Mouse (Mus musculus) liver, embryonic 12.5 days (tissue): ENCODE results near the gene Plcg2. TPM values are rescaled to one million over a fixed set of nuclear protein-coding genes. Genes with fewer than 3 reads are reported as not detected.

Experiments
- ATAC-seq: fragments of 200-750 bp; cut with Nextera tagmentation; 2 replicates; pipeline ENCODE4 v1.8.0; 2017; ENCODE audit warnings: moderate number of reproducible peaks, mild to moderate bottlenecking, moderate library complexity
- H3K27ac ChIP-seq: fragments of 300-500 bp; sonication (generic); 2 replicates; pipeline ENCODE4 v1.5.1; 2016; ENCODE audit warnings: mild to moderate bottlenecking
- H3K27me3 ChIP-seq: fragments of 300-500 bp; sonication (generic); replicated peaks from 2 replicates; pipeline ENCODE4 v1.6.1; 2016; ENCODE audit warnings: mild to moderate bottlenecking, moderate library complexity
- H3K36me3 ChIP-seq: fragments of 300-500 bp; sonication (generic); 2 replicates; pipeline ENCODE4 v1.6.1; 2016; ENCODE audit warnings: mild to moderate bottlenecking, moderate library complexity
- H3K4me1 ChIP-seq: fragments of 300-500 bp; sonication (generic); 2 replicates; pipeline ENCODE4 v1.6.1; 2016
- H3K4me2 ChIP-seq: fragments of 300-500 bp; sonication (generic); 2 replicates; pipeline ENCODE4 v1.6.1; 2016; ENCODE audit warnings: mild to moderate bottlenecking, moderate library complexity
- H3K4me3 ChIP-seq: fragments of 300-500 bp; sonication (generic); 2 replicates; pipeline ENCODE4 v1.5.1; 2016; ENCODE audit warnings: mild to moderate bottlenecking, moderate library complexity
- H3K9ac ChIP-seq: fragments of 300-500 bp; sonication (generic); 2 replicates; pipeline ENCODE4 v1.6.1; 2016; ENCODE audit warnings: mild to moderate bottlenecking, moderate library complexity
- H3K9me3 ChIP-seq: fragments of 300-500 bp; sonication (generic); replicated peaks from 2 replicates; pipeline ENCODE4 v1.6.1; 2016; ENCODE audit warnings: mild to moderate bottlenecking, moderate library complexity
- WGBS: fragments of 180-500 bp; shearing (Covaris S2); methylation state at CpG from one replicate; pipeline ENCODE4 v1.1.7; 2016; ENCODE audit not compliant: insufficient replicate concordance; 5-methylcytosine and 5-hydroxymethylcytosine counted together
- polyA plus RNA-seq: library from polyadenylated mRNA; unstranded; fragments of >200 nt; fragmentation: Nextera tagmentation; extraction: Ambion mirVana; gene quantifications from 2 replicates; pipeline ENCODE4 v1.2.1, GENCODE M21; 2016

The Plcg2 gene
- 11.9 and 13.3 TPM in 2 replicates for polyA plus RNA-seq

DNA sequence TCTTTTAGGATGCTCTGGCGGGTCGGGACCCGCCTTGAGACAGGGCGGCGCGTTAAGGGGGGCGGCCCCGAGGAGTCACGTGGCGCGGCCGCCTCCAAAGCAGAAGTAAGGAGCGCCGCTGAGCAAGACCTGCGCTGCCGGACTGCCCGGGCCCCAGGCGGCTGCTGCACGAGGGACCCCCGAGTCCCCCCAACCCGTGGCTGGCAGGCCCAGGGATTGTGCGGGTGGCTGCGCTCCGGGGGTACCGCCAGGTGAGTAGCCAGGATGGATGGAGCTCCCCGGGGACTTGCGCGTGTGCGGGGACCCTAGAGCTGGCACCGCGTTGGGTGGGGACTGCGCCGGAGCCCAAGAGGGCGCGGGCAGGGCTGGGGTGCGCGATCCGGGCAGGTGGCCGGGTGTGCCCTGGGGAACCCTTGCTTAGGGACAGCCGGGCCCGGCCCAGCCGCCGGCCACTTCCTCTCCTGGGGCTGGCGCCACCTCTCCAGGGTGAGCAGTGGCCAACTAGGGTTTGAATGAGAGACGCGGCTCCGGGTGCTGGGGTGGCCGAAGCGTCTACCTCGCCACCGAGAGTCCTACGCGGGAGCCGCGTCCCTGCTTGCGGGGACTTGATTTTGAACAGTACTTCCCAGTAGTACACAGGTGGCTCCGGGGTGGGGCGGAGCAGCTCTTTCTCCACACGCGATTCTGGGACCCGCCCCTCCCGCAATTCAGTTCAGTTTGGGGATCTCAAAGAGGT is at the start of gene Plcg2:
TSS of gene Plcg2 (plus strand) at position 113 of the 736 bp plus-strand sequence.
- Histone ChIP-seq H3K36me3 (no peaks in the 10 kb centered on the region), H3K4me3 (peak within 1 kb of the TSS; percentile 66), H3K4me2 (peak within 1 kb of the TSS; percentile 95), H3K27me3 (peaks cover 45% of the 10 kb centered on the region), H3K4me1 (peaks cover 16% of the 10 kb centered on the region; the same call in 1 of the 2 replicates), H3K9ac (peak within 1 kb of the TSS; percentile 62), H3K9me3 (no peaks in the 10 kb centered on the region), H3K27ac (no peak within 1 kb of the TSS)
- ATAC-seq = peak; percentile 62; the same call in 1 of the 2 replicates
- 1% methylated on average over 62 of the region's 62 CpGs for WGBS

DNA sequence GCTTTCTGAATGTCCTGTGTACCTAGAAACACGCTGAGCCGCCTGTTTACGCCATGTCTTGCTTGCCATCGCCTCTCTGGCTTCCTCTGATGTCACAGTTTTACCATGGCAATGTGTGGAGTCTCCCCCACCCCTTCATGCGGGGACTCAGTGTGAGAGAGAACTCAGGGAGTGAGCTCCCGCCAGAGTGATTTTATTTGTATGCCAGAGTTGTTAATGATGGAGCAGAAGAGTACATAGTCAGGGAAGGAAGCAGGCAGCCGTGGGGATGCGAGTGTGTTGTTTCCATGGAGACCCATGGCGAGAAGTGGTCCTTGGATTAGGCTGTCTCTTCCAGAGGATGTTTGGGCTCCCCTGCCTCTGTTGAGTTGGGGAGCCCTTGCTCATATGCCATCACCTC is 47.0 kb upstream of the Plcg2 start:
- Histone ChIP-seq H3K4me3 (no peak overlapping the region), H3K27me3 (no peaks in the 10 kb centered on the region), H3K4me1 (no peaks in the 10 kb centered on the region), H3K27ac (no peak overlapping the region), H3K36me3 (peaks cover 100% of the 10 kb centered on the region), H3K9ac (no peak overlapping the region), H3K9me3 (no peaks in the 10 kb centered on the region), H3K4me2 (no peak overlapping the region)
- no peak for ATAC-seq
- WGBS = 86% methylated on average over 9 of the region's 9 CpGs

GRCm38 (mm10) chr8:117453974-117454373 is 44.1 kb upstream of the Plcg2 start:
- Histone ChIP-seq H3K27me3 (no peaks in the 10 kb centered on the region), H3K9me3 (no peaks in the 10 kb centered on the region), H3K9ac (no peak overlapping the region), H3K36me3 (peaks cover 100% of the 10 kb centered on the region), H3K4me2 (no peak overlapping the region), H3K27ac (no peak overlapping the region), H3K4me3 (no peak overlapping the region), H3K4me1 (no peaks in the 10 kb centered on the region)
- ATAC-seq = no peak
- 86% methylated on average over 6 of the region's 6 CpGs for WGBS

DNA sequence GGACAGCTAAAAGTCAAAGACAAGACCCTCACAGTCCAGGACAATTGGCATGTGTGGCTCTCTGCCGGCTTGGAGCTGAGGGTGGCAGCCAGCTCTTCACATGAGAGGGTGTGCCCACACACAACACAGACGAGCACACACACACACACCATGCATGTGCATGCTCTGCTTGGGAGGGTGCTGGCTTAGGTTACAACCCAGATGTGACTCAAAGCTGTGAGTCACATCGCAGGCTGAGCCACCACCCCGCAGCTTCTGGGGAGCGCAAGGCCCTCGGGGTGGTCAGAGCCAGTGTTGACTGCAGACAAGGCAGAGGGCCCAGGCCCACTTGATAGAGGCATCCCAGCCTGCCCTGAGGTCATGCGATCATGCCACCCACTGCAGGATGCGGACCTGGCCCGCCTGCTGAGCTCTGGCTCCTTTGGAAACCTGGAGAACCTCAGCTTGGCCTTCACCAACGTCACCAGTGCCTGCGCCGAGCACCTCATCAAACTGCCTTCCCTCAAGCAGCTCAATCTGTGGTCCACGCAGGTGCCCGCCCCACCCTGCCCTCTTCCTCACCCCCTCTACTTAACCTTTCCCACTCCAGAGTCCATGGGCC is 43.5 kb upstream of the Plcg2 start:
- Histone ChIP-seq H3K4me2 (no peak overlapping the region), H3K27ac (no peak overlapping the region), H3K27me3 (no peaks in the 10 kb centered on the region), H3K9ac (no peak overlapping the region), H3K9me3 (no peaks in the 10 kb centered on the region), H3K4me3 (no peak overlapping the region), H3K36me3 (peaks cover 100% of the 10 kb centered on the region), H3K4me1 (no peaks in the 10 kb centered on the region)
- 90% methylated on average over 14 of the region's 14 CpGs for WGBS
- peak; percentile 19; the same call in 1 of the 2 replicates for ATAC-seq

DNA sequence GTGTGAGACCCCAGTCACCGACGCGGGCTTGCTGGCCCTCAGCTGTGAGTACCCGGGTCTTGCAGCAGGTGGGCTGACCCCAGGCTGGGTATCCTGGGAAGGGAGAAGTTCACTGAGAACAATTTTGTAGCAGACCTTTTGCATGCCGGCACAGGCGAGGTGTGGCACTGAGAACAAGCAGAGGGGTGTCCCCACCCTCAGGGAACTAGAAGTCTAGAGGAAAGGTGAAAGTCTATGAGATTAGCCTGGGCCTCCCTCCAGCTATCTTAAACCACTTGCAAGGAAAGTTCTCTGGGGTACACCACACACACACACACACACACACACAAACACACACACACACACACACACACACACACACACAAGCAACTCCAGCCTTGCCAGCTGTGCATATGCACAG is 42.4 kb upstream of the Plcg2 start:
- no peak for ATAC-seq
- no peaks in the 10 kb centered on the region for H3K27me3 ChIP-seq
- no peak overlapping the region for H3K9ac ChIP-seq
- 84% methylated on average over 6 of the region's 6 CpGs for WGBS
- peaks cover 97% of the 10 kb centered on the region for H3K36me3 ChIP-seq
- H3K4me1 ChIP-seq = no peaks in the 10 kb centered on the region
- H3K4me3 ChIP-seq = no peak overlapping the region
- H3K9me3 ChIP-seq = no peaks in the 10 kb centered on the region
- H3K27ac ChIP-seq = no peak overlapping the region
- H3K4me2 ChIP-seq = no peak overlapping the region

DNA sequence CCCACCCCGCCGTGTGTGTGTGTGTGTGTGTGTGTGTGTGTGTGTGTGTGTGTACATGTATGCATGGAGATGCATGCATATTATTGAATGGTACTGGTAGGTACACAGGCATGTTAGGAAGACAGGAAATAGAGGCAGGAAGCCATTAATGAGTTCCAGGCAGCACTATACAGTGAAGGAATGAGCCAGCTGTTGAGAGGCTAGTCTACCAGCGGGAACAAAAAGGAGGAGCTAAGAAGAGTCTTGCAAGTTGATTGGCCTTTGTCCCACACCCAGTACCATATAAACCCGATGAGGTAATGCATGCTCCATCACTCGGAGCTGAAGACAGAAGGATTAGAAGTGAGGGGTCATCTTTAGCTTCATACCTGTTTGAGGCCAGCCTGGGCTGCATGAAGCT is 39.7 kb upstream of the Plcg2 start:
- Histone ChIP-seq H3K27me3 (no peaks in the 10 kb centered on the region), H3K36me3 (peaks cover 70% of the 10 kb centered on the region), H3K4me1 (no peaks in the 10 kb centered on the region), H3K9ac (no peak overlapping the region), H3K4me2 (no peak overlapping the region), H3K4me3 (no peak overlapping the region), H3K9me3 (no peaks in the 10 kb centered on the region), H3K27ac (no peak overlapping the region)
- no peak for ATAC-seq
- WGBS = 66% methylated on average over 5 of the region's 5 CpGs

DNA sequence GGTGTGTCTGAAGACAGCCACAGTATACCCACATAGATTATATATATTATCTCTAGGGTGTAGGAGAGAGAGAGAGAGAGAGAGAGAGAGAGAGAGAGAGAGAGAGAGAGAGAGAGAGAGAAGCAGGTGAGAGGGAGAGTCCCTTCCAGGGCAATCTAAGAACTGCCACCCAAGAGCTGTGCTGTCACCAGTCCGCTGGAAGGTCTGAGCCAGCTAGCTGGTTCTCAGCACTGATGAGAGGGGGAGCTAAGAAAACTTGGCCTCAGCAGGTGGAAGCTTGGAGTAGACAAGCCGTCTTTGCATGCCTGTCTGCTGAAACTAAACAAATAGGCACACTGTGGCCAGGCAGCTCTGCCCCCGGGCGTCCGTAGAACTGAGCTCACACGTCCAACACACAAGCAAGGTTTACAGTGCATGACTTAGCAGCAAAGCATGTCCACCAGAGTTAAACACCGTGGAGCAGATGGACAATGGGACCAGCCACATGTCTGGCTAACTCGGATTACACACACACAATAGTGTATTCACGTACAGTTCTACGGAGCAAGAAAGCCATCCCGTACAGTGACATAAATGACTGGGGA is 35.3 kb upstream of the Plcg2 start:
- Histone ChIP-seq H3K27me3 (no peaks in the 10 kb centered on the region), H3K4me3 (no peak overlapping the region), H3K9me3 (no peaks in the 10 kb centered on the region), H3K9ac (no peak overlapping the region), H3K4me2 (no peak overlapping the region), H3K4me1 (0 out of 2 replicates have a peak, but pooled peaks cover 3% of the 10 kb centered on the region), H3K27ac (no peak overlapping the region), H3K36me3 (peaks cover 26% of the 10 kb centered on the region)
- WGBS = 74% methylated on average over 11 of the region's 11 CpGs
- no peak for ATAC-seq

- no peak overlapping the region for H3K9ac ChIP-seq
- no peak overlapping the region for H3K27ac ChIP-seq
- H3K4me3 ChIP-seq = no peak overlapping the region
- peaks cover 4% of the 10 kb centered on the region for H3K4me1 ChIP-seq
- H3K36me3 ChIP-seq = peaks cover 9% of the 10 kb centered on the region
- WGBS = 87% methylated on average over 6 of the region's 6 CpGs
- 0 out of 2 replicates have a peak, but pooled peaks cover under 1% of the 10 kb centered on the region for H3K27me3 ChIP-seq
- no peak overlapping the region for H3K4me2 ChIP-seq
- no peak for ATAC-seq
- H3K9me3 ChIP-seq = no peaks in the 10 kb centered on the region
Measured at GRCm38 (mm10) chr8:117464525-117464924, 33.6 kb upstream of the Plcg2 start.

DNA sequence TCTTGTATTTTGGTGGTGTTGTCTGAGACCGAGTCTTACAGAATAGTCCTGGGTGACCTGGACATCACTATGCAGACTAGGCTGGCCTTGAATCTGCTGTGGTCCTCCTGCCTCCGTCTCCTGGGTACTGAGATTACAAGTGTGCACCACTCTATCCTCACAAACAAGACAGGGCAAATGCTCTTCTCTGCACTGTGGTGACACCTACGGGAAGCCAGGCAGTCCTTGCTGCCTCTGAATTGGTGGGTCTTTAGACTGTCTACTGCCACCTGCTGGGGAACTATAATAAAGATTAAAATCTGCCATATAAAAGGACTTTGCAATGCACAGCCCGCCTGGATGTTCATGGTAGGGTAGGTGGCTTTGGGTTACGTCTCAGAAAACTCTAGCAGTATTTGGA is 32.8 kb upstream of the Plcg2 start:
- 31% methylated on average over 5 of the region's 5 CpGs for WGBS
- Histone ChIP-seq H3K4me2 (no peak overlapping the region), H3K9me3 (no peaks in the 10 kb centered on the region), H3K27me3 (peaks cover 8% of the 10 kb centered on the region; the same call in 1 of the 2 replicates), H3K27ac (no peak overlapping the region), H3K4me1 (peaks cover 11% of the 10 kb centered on the region), H3K36me3 (peaks cover 2% of the 10 kb centered on the region; the same call in 1 of the 2 replicates), H3K4me3 (no peak overlapping the region), H3K9ac (no peak overlapping the region)
- ATAC-seq = peak; percentile 59

DNA sequence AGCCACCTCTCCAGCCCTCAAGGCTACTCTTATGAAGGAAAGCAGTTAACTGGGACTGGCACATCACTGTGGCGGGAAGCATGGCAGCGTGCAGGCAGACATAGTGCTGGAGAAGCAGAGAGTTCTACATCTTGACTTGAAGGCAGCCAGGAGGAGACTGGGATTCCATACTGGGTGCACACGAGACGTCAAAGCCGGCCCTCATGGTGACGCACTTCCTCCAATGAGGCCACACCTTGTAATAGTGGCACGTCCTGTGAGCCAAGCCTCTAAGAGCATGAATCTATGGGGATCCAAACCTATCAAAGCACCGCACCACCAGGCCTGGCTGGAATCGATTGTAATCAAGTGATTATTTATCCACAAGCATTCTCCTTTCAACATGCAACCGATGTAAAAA is 30.6 kb upstream of the Plcg2 start:
- Histone ChIP-seq H3K9ac (no peak overlapping the region), H3K4me1 (peaks cover 23% of the 10 kb centered on the region), H3K36me3 (no peaks in the 10 kb centered on the region), H3K4me2 (no peak overlapping the region), H3K27ac (no peak overlapping the region), H3K27me3 (peaks cover 10% of the 10 kb centered on the region; the same call in 1 of the 2 replicates), H3K4me3 (no peak overlapping the region), H3K9me3 (no peaks in the 10 kb centered on the region)
- ATAC-seq = no peak
- WGBS = 67% methylated on average over 10 of the region's 10 CpGs

DNA sequence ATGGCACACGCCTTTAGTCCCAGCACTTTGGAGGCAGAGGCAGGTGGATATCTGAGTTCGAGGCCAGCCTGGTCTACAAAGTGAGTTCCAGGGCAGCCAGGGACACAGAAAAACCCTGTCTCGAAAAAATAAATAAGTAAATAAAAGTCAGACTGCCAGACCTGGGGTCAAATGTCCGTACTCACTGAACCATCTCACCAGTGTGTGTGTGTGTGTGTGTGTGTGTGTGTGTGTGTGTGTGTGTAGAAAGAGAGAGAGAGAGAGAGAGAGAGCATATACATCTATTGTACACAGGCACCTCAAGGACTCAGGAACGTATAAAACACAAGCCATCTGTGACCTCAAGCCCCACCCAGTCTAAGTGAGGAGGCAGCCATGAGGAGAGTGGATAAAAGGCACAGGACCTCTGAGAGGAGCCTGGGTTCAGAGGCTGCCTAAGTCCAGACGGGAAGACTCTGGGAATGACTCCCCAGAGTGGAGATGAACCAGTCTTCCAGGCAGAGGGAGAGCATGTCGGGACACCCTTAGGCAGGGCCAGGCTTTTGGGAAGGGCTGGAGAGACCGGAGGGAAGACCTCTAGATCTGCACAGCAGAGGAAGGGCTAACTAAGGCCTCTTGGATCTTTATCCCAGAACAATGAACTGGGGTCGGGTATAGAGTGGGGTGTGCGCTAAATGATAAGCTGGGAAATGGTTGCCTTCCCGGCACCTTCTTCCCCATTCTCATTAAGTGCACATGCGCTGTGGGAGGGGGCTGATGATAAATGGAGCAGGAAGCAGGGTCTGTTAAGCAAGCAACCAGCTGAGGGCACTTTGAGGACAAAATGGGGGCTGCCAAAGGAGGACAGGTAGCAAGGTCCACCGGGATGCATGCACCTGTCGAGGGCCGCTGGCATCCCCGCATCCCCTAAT is 28.4 kb upstream of the Plcg2 start:
- Histone ChIP-seq H3K4me1 (peaks cover 25% of the 10 kb centered on the region), H3K27ac (no peak overlapping the region), H3K9me3 (no peaks in the 10 kb centered on the region), H3K4me3 (peak overlapping the region; percentile 20; the same call in 1 of the 2 replicates), H3K4me2 (peak overlapping the region; percentile 55), H3K9ac (no peak overlapping the region), H3K27me3 (peaks cover 10% of the 10 kb centered on the region; the same call in 1 of the 2 replicates), H3K36me3 (no peaks in the 10 kb centered on the region)
- ATAC-seq = 0 out of 2 replicates have a peak, but pooled peaks have one; percentile 6
- 26% methylated on average over 16 of the region's 16 CpGs for WGBS
